Mouse (Mus musculus): ENCODE measurements around the gene Flywch1.

- TF ChIP-seq CTCF (IDR thresholded peaks at IDR 0.05; ENCODE audit: borderline replicate concordance, control insufficient read depth, extremely low read depth, insufficient read depth, low read length, poor library complexity) (peak; percentile 79; the same call in 1 of the 2 replicates), POLR2A (IDR thresholded peaks at IDR 0.05; ENCODE audit: control insufficient read depth, extremely low read depth, insufficient read depth, low read length, poor library complexity) (no peak)
Observed at GRCm38 (mm10) chr17:23706212-23706611, 65.2 kb downstream of the Flywch1 start.

Measured in thymus, adult 2 months (tissue).